Mouse (Mus musculus): ENCODE results near the gene Gm38100. TPM values are rescaled to one million over a fixed set of nuclear protein-coding genes. Genes with fewer than 3 reads are reported as not detected.

Gm38100 gene
- polyA plus RNA-seq, 1 experiment from 2014 or later: 0.09 TPM

DNA sequence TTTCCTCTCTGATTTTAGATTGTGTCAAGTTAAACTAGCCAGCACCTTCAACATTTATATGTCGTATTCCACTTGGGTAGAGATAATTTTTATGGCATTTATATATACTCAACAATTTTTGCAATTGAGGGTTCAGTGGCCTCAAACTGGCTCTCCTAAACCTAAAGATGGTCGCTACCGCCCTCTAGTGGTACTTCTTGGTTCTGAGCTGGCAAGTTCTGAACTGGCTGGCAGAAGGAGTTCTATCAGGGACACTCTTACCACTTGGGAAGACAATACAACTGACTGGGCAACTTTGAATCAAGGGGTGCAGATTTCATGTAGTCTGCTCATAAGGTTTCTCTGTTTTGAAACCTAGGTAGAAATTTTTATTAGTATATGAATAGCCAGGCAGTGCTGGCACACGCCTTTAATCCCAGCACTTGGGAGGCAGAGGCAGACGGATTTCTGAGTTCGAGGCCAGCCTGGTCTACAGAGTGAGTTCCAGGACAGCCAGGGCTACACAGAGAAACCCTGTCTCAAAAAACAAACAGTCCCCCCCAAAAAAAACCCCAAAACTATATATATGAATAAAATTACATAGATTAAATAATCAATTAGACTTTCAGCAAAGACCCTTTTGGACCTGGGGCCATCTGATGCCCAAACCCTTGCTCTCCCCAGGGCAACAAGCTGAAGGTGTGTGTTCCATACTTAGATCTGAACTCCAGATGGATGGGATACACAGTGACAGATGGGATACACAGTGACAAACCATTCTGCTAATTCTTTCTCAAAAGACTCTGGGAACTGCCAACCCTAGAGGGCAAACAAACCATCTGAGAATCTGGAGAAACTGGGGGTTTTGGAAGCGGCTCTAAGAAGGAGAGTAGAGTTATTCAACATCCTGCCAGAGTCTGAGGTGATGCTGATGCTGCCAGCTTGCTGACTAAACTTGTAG is 4.0 kb downstream of the Gm38100 start:
- ATAC-seq (ENCODE audit: insufficient number of reproducible peaks, low FRiP score, low TSS enrichment, low read depth): no peak
- WGBS: 53% methylated on average over 7 of the region's 7 CpGs
- H3K4me3 ChIP-seq (replicated peaks): no peak overlapping the region
- no peak overlapping the region for H3K9ac ChIP-seq
- H3K9me3 ChIP-seq (replicated peaks): no peaks in the 10 kb centered on the region
- no peaks in the 10 kb centered on the region for H3K27me3 ChIP-seq
- H3K27ac ChIP-seq (replicated peaks): no peak overlapping the region
- no peak overlapping the region for H3K4me2 ChIP-seq (replicated peaks)
- H3K36me3 ChIP-seq: no peaks in the 10 kb centered on the region
- H3K4me1 ChIP-seq: no peaks in the 10 kb centered on the region

DNA sequence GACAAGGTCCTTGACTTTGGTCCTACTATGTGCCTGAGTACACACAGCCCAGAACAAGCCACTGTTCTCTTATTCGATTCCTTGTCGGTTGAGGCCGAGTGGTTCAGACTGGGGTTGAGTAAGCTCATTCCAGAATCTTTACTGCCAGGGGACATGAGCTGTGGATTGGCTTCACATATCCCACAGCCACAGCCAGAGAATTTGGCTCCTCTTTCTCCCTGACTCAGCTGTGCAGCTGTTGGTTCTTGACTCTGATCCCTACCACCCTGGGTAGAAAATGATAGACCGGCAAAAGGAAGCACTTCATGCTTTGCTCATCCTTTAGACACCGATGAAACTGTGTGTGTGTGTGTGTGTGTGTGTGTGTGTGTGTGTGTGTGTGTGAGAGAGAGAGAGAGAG is 11.3 kb downstream of the Gm38100 start:
- no peak overlapping the region for H3K9ac ChIP-seq
- H3K4me2 ChIP-seq (replicated peaks): no peak overlapping the region
- H3K4me1 ChIP-seq: no peaks in the 10 kb centered on the region
- H3K27ac ChIP-seq (replicated peaks): no peak overlapping the region
- H3K36me3 ChIP-seq: no peaks in the 10 kb centered on the region
- ATAC-seq (ENCODE audit: insufficient number of reproducible peaks, low FRiP score, low TSS enrichment, low read depth): no peak
- no peak overlapping the region for H3K4me3 ChIP-seq (replicated peaks)
- no peaks in the 10 kb centered on the region for H3K9me3 ChIP-seq (replicated peaks)
- 82% methylated on average over 5 of the region's 5 CpGs for WGBS
- H3K27me3 ChIP-seq: no peaks in the 10 kb centered on the region

DNA sequence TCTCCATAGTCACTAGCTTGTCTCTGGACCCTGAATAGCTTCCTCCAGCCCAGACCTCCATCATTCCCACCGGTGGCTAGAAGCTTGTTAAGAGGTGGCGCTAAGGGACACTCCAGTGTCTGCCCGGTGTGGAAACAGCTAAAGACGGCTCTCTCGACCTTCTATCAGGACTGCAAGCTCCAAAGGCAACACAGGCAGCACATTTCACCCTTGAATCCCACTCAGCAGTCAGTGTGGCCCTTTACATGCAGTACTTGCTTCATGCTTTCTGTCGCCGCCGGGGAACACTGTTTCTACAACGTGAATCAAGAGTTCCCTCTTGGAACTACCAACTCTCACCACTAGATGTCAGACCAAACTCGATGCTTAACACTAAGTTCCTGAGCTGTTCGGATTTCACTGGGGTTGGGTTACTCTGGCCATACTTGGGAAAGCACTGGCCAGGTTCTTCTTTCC is 16.2 kb downstream of the Gm38100 start:
- no peaks in the 10 kb centered on the region for H3K36me3 ChIP-seq
- no peaks in the 10 kb centered on the region for H3K4me1 ChIP-seq
- no peak overlapping the region for H3K9ac ChIP-seq
- H3K9me3 ChIP-seq (replicated peaks): no peaks in the 10 kb centered on the region
- 10% methylated on average over 11 of the region's 11 CpGs for WGBS
- H3K27ac ChIP-seq (replicated peaks): no peak overlapping the region
- H3K4me3 ChIP-seq (replicated peaks): 0 out of 2 replicates have a peak overlapping the region, but pooled peaks have one; percentile 8
- H3K27me3 ChIP-seq: no peaks in the 10 kb centered on the region
- peak overlapping the region; percentile 44 for H3K4me2 ChIP-seq (replicated peaks)
- no peak for ATAC-seq (ENCODE audit: insufficient number of reproducible peaks, low FRiP score, low TSS enrichment, low read depth)

DNA sequence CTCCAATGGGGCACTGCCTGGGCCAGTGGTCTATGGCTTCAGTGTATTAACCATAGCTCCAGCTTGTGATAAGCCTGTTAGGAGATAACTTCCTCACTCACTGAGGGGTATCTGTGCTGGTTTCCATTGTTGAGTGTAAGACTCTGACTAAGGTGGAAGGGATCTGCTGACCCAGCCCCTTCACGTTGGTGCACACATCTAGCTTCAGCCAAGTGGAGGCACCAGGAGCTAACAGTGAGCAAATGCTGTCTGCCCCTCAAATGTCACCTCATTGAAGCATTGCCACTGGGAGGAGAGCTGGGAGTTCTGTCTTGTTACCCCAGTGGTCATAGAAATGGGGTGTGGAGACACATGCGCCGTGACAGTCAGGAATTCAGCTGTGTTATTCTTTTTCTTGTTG is 18.6 kb downstream of the Gm38100 start:
- Histone ChIP-seq H3K4me3 (replicated peaks) (no peak overlapping the region), H3K9ac (no peak overlapping the region), H3K9me3 (replicated peaks) (no peaks in the 10 kb centered on the region), H3K4me2 (replicated peaks) (no peak overlapping the region), H3K36me3 (no peaks in the 10 kb centered on the region), H3K27ac (replicated peaks) (no peak overlapping the region), H3K4me1 (no peaks in the 10 kb centered on the region), H3K27me3 (no peaks in the 10 kb centered on the region)
- 83% methylated on average over 3 of the region's 3 CpGs for whole genome bisulfite sequencing
- ATAC-seq (ENCODE audit: insufficient number of reproducible peaks, low FRiP score, low TSS enrichment, low read depth): no peak

DNA sequence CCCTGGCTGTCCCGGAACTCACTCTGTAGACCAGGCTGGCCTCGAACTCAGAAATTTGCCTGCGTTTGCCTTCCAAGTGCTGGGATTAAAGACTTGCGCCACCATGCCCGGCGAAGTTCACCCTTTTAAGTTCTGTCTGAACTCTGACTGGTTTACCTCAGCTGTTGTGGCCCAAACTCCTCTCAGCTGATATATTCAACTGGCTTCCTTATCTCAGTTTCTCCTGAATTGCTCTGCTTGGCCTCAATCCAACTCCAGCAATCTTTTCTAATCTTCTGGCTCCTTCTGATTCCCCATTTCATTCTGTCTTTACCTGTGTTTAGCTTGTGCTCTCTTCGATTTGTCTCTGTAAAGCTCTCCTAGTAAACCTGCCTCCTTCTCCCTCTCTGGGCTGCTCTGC is 23.0 kb downstream of the Gm38100 start:
- H3K4me3 ChIP-seq (replicated peaks): no peak overlapping the region
- no peak overlapping the region for H3K4me2 ChIP-seq (replicated peaks)
- H3K9me3 ChIP-seq (replicated peaks): no peaks in the 10 kb centered on the region
- ATAC-seq (ENCODE audit: insufficient number of reproducible peaks, low FRiP score, low TSS enrichment, low read depth): no peak
- H3K4me1 ChIP-seq: no peaks in the 10 kb centered on the region
- no peak overlapping the region for H3K27ac ChIP-seq (replicated peaks)
- no peak overlapping the region for H3K9ac ChIP-seq
- 89% methylated on average over 7 of the region's 7 CpGs for WGBS
- no peaks in the 10 kb centered on the region for H3K36me3 ChIP-seq
- H3K27me3 ChIP-seq: no peaks in the 10 kb centered on the region

- no peaks in the 10 kb centered on the region for H3K27me3 ChIP-seq
- no peaks in the 10 kb centered on the region for H3K4me1 ChIP-seq
- WGBS: 76% methylated on average over 4 of the region's 4 CpGs
- no peak overlapping the region for H3K9ac ChIP-seq
- H3K4me3 ChIP-seq (replicated peaks): no peak overlapping the region
- no peaks in the 10 kb centered on the region for H3K36me3 ChIP-seq
- H3K4me2 ChIP-seq (replicated peaks): no peak overlapping the region
- H3K27ac ChIP-seq (replicated peaks): no peak overlapping the region
- no peak for ATAC-seq (ENCODE audit: insufficient number of reproducible peaks, low FRiP score, low TSS enrichment, low read depth)
- H3K9me3 ChIP-seq (replicated peaks): no peaks in the 10 kb centered on the region
These were observed 26.7 kb downstream of the Gm38100 start for GRCm38 (mm10) chr1:175946718-175947315.

- 0 out of 2 replicates have a peak overlapping the region, but pooled peaks have one; percentile 4 for H3K27ac ChIP-seq (replicated peaks)
- H3K4me1 ChIP-seq: no peaks in the 10 kb centered on the region
- H3K9ac ChIP-seq: no peak overlapping the region
- no peaks in the 10 kb centered on the region for H3K27me3 ChIP-seq
- ATAC-seq (ENCODE audit: insufficient number of reproducible peaks, low FRiP score, low TSS enrichment, low read depth): no peak
- 44% methylated on average over 3 of the region's 3 CpGs for WGBS
- H3K9me3 ChIP-seq (replicated peaks): no peaks in the 10 kb centered on the region
- H3K36me3 ChIP-seq: no peaks in the 10 kb centered on the region
- H3K4me3 ChIP-seq (replicated peaks): no peak overlapping the region
- no peak overlapping the region for H3K4me2 ChIP-seq (replicated peaks)
These were observed 30.3 kb downstream of the Gm38100 start for GRCm38 (mm10) chr1:175950421-175950820.

- Histone ChIP-seq H3K36me3 (no peaks in the 10 kb centered on the region), H3K9ac (no peak overlapping the region), H3K27me3 (no peaks in the 10 kb centered on the region), H3K4me1 (no peaks in the 10 kb centered on the region), H3K27ac (replicated peaks) (no peak overlapping the region), H3K4me3 (replicated peaks) (no peak overlapping the region), H3K4me2 (replicated peaks) (no peak overlapping the region), H3K9me3 (replicated peaks) (no peaks in the 10 kb centered on the region)
- no peak for ATAC-seq (ENCODE audit: insufficient number of reproducible peaks, low FRiP score, low TSS enrichment, low read depth)
- 81% methylated on average over 2 of the region's 2 CpGs for WGBS
These were observed 30.7 kb downstream of the Gm38100 start for GRCm38 (mm10) chr1:175950851-175951250.

GRCm38 (mm10) chr1:175961786-175962185 is 41.7 kb downstream of the Gm38100 start:
- ATAC-seq (ENCODE audit: insufficient number of reproducible peaks, low FRiP score, low TSS enrichment, low read depth): no peak
- Histone ChIP-seq H3K36me3 (no peaks in the 10 kb centered on the region), H3K4me2 (replicated peaks) (no peak overlapping the region), H3K27me3 (no peaks in the 10 kb centered on the region), H3K4me1 (no peaks in the 10 kb centered on the region), H3K9ac (no peak overlapping the region), H3K4me3 (replicated peaks) (no peak overlapping the region), H3K27ac (replicated peaks) (no peak overlapping the region), H3K9me3 (replicated peaks) (no peaks in the 10 kb centered on the region)
- 82% methylated on average over 2 of the region's 2 CpGs for WGBS

GRCm38 (mm10) chr1:175967004-175967745 is 47.0 kb downstream of the Gm38100 start:
- 89% methylated on average over 5 of the region's 5 CpGs for WGBS
- H3K4me3 ChIP-seq (replicated peaks): no peak overlapping the region
- no peaks in the 10 kb centered on the region for H3K4me1 ChIP-seq
- H3K27ac ChIP-seq (replicated peaks): no peak overlapping the region
- H3K4me2 ChIP-seq (replicated peaks): no peak overlapping the region
- H3K9ac ChIP-seq: no peak overlapping the region
- H3K27me3 ChIP-seq: no peaks in the 10 kb centered on the region
- no peaks in the 10 kb centered on the region for H3K36me3 ChIP-seq
- ATAC-seq (ENCODE audit: insufficient number of reproducible peaks, low FRiP score, low TSS enrichment, low read depth): no peak
- no peaks in the 10 kb centered on the region for H3K9me3 ChIP-seq (replicated peaks)

DNA sequence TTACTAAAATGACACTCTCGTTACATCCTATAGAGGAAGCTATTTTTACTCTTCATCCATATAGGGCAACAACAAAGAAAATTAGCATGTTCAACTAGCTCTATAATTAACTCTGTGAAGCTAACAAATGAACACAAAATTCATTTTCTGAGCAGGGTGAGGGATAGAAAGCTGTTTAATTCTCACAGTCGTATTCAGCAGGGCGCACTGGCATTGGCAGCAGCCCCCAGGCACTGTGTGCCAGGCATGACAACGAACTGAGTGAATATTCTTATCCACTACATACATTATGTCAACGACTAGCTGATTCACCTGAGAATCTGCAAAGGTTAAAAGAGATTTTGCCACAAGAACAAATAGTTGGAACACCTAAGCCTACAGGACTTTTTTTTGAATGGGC is 50.6 kb downstream of the Gm38100 start:
- WGBS: 73% methylated on average over 5 of the region's 5 CpGs
- no peak overlapping the region for H3K4me3 ChIP-seq (replicated peaks)
- no peak for ATAC-seq (ENCODE audit: insufficient number of reproducible peaks, low FRiP score, low TSS enrichment, low read depth)

More for the DNA sequence above, 50.6 kb downstream of the Gm38100 start:
- Histone ChIP-seq H3K27me3 (no peaks in the 10 kb centered on the region), H3K4me2 (replicated peaks) (no peak overlapping the region), H3K36me3 (no peaks in the 10 kb centered on the region), H3K9me3 (replicated peaks) (no peaks in the 10 kb centered on the region), H3K4me1 (no peaks in the 10 kb centered on the region), H3K27ac (replicated peaks) (no peak overlapping the region), H3K9ac (no peak overlapping the region)

Data from embryonic facial prominence, embryonic 15.5 days (tissue).